Mouse (Mus musculus) embryonic fibroblast, embryonic 13.5 days (primary cell): Measurements from ENCODE around the gene Naxd. TPM values are rescaled to one million over a fixed set of nuclear protein-coding genes. Genes with fewer than 3 reads are reported as not detected.
"Not testable (repeated sequence)": the region's sequence is repeated elsewhere in the genome, so short reads cannot be mapped to it uniquely, and the experiment has no call there.

ENCODE experiments used
- H3K27ac ChIP-seq: 2 replicates; pipeline ENCODE4 v1.5.1; 2012; ENCODE audit warnings: low read length, control low read depth, inconsistent platforms; ENCODE audit not compliant: insufficient read depth
- H3K4me1 ChIP-seq: 2 replicates; pipeline ENCODE4 v1.6.1; 2011; ENCODE audit warnings: low read length; ENCODE audit not compliant: control insufficient read depth, insufficient read depth
- H3K4me3 ChIP-seq: 2 replicates; pipeline ENCODE4 v1.5.1; 2011; ENCODE audit warnings: mild to moderate bottlenecking, control low read depth, low read length; ENCODE audit not compliant: insufficient read depth
- CTCF ChIP-seq: IDR thresholded peaks from 2 replicates; pipeline ENCODE4 v1.5.1; 2011; ENCODE audit warnings: mild to moderate bottlenecking, control low read depth, low read length, moderate library complexity, borderline replicate concordance; ENCODE audit not compliant: insufficient read depth
- POLR2A ChIP-seq: IDR thresholded peaks from 2 replicates; pipeline ENCODE4 v1.6.1; 2011; ENCODE audit warnings: low read depth, mild to moderate bottlenecking, control low read depth, low read length, moderate library complexity
- polyA plus RNA-seq: library from polyadenylated mRNA; stranded (reverse); fragments of >200 nt; gene quantifications from 2 replicates; pipeline ENCODE4 v1.2.4, GENCODE M21; 2011; ENCODE audit warnings: low read depth; ENCODE audit not compliant: missing spikeins, insufficient read length

The Naxd gene
- polyA plus RNA-seq, 1 experiment: 54.2 TPM

- no peaks in the 10 kb centered on the region for H3K4me1 ChIP-seq
- H3K27ac ChIP-seq: no peak overlapping the region
- H3K4me3 ChIP-seq: no peak overlapping the region
- TF ChIP-seq CTCF (no peak), POLR2A (no peak)
Observed at GRCm38 (mm10) chr8:11530155-11530770, 33.0 kb downstream of the Naxd start.

- H3K4me3 ChIP-seq: no peak overlapping the region
- no peaks in the 10 kb centered on the region for H3K4me1 ChIP-seq
- H3K27ac ChIP-seq: no peak overlapping the region
- TF ChIP-seq CTCF (no peak), POLR2A (no peak)
Observed at GRCm38 (mm10) chr8:11530849-11531248, 33.5 kb downstream of the Naxd start.

GRCm38 (mm10) chr8:11534494-11534893 is 37.2 kb downstream of the Naxd start:
- Histone ChIP-seq H3K27ac (no peak overlapping the region), H3K4me1 (no peaks in the 10 kb centered on the region), H3K4me3 (no peak overlapping the region)
- TF ChIP-seq CTCF: no peak
- no peak for TF ChIP-seq POLR2A

- H3K4me1 ChIP-seq: no peaks in the 10 kb centered on the region
Observed at GRCm38 (mm10) chr8:11539049-11539448, 41.7 kb downstream of the Naxd start.

GRCm38 (mm10) chr8:11540182-11540581 is 42.9 kb downstream of the Naxd start:
- no peaks in the 10 kb centered on the region for H3K4me1 ChIP-seq
- no peak overlapping the region for H3K4me3 ChIP-seq
- TF ChIP-seq CTCF (no peak), POLR2A (no peak)
- H3K27ac ChIP-seq: no peak overlapping the region

More at GRCm38 (mm10) chr8:11539049-11539448, 41.7 kb downstream of the Naxd start:
- TF ChIP-seq POLR2A: no peak
- TF ChIP-seq CTCF: no peak
- Histone ChIP-seq H3K27ac (no peak overlapping the region), H3K4me3 (no peak overlapping the region)

- no peaks in the 10 kb centered on the region for H3K4me1 ChIP-seq
- H3K27ac ChIP-seq: no peak overlapping the region
- TF ChIP-seq POLR2A: no peak
- TF ChIP-seq CTCF: no peak
- no peak overlapping the region for H3K4me3 ChIP-seq
Observed at GRCm38 (mm10) chr8:11542031-11542430, 44.7 kb downstream of the Naxd start.

GRCm38 (mm10) chr8:11542866-11543265 is 45.6 kb downstream of the Naxd start:
- no peak for TF ChIP-seq CTCF
- TF ChIP-seq POLR2A: no peak
- Histone ChIP-seq H3K27ac (no peak overlapping the region), H3K4me1 (no peaks in the 10 kb centered on the region), H3K4me3 (no peak overlapping the region)

- no peak overlapping the region for H3K4me3 ChIP-seq
- no peaks in the 10 kb centered on the region for H3K4me1 ChIP-seq
- H3K27ac ChIP-seq: no peak overlapping the region
- TF ChIP-seq POLR2A (no peak), CTCF (peak; percentile 52; the same call in 1 of the 2 replicates)
Observed at GRCm38 (mm10) chr8:11544386-11544785, 47.1 kb downstream of the Naxd start.

GRCm38 (mm10) chr8:11547063-11547462 is 49.8 kb downstream of the Naxd start:
- TF ChIP-seq CTCF (no peak; the same call in 1 of the 2 replicates), POLR2A (no peak)
- H3K4me3 ChIP-seq: no peak overlapping the region
- H3K27ac ChIP-seq: no peak overlapping the region
- H3K4me1 ChIP-seq: 0 out of 2 replicates have a peak, but pooled peaks cover 3% of the 10 kb centered on the region

GRCm38 (mm10) chr8:11549706-11550105 is 52.4 kb downstream of the Naxd start:
- Histone ChIP-seq H3K27ac (no peak overlapping the region), H3K4me3 (peak overlapping the region; percentile 59), H3K4me1 (0 out of 2 replicates have a peak, but pooled peaks cover 3% of the 10 kb centered on the region)
- peak; percentile 17; the same call in 1 of the 2 replicates for TF ChIP-seq CTCF
- no peak for TF ChIP-seq POLR2A

- H3K4me1 ChIP-seq: 0 out of 2 replicates have a peak, but pooled peaks cover 3% of the 10 kb centered on the region
- peak within 1 kb of the TSS; percentile 56 for H3K27ac ChIP-seq
- TF ChIP-seq POLR2A (peak; percentile 75), CTCF (no peak)
- H3K4me3 ChIP-seq: peak within 1 kb of the TSS; percentile 59
Observed at GRCm38 (mm10) chr8:11550281-11550948, 53.1 kb downstream of the Naxd start, which contains the start of gene Cars2. TSS of gene Cars2 (minus strand) at chr8:11550783.

- H3K27ac ChIP-seq, H3K4me3 ChIP-seq, H3K4me1 ChIP-seq: not testable (repeated sequence)
Observed at GRCm38 (mm10) chr8:11551497-11551896, 54.2 kb downstream of the Naxd start.
